In genomic region chr2:147011474-147012140, GRCm38 (mm10) we compare ENCODE assay signal across 8 mouse cellular contexts. TPM values are rescaled to one million over a fixed set of nuclear protein-coding genes. Genes with fewer than 3 reads are reported as not detected.
A peak's percentile ranks its signal among the peaks of the same experiment; 100 is the strongest.
DNase-seq lines count a peak whose midpoint lies in the region; ATAC-seq lines count a peak whose summit lies in the region.

No protein-coding gene starts in this region.

- H3K36me3 ChIP-seq in neural tube, embryonic 11.5 days (ENCODE audit: control insufficient read depth, insufficient read depth, low read length), result no peaks in the 10 kb centered on the region; the same call in 1 of the 2 replicates
- H3K36me3 ChIP-seq in hindbrain, embryonic 15.5 days, result no peaks in the 10 kb centered on the region

- no peak for DNase-seq in neural tube, embryonic 11.5 days (ENCODE audit: low spot score)
- no peak for DNase-seq in neural tube, embryonic 10.5 days (ENCODE audit: extremely low spot score, low spot score)
- DNase-seq in thymus, postnatal 4 days, result peak; percentile 18
- DNase-seq in ovary, postnatal 14 days (ENCODE audit: low spot score), result no peak
- no peak for DNase-seq in cerebellum, postnatal 4 days (ENCODE audit: low spot score in 2 of 2)

- no peak for ATAC-seq in neural tube, embryonic 11.5 days (ENCODE audit: insufficient read depth, low FRiP score, low TSS enrichment)
- ATAC-seq in hindbrain, embryonic 15.5 days (ENCODE audit: low FRiP score, low read depth), result no peak
- peak; percentile 9; the same call in 1 of the 2 replicates for ATAC-seq in megakaryocyte, adult 5-6 weeks (ENCODE audit: poor library complexity, severe bottlenecking)

- no peaks in the 10 kb centered on the region for H3K27me3 ChIP-seq in neural tube, embryonic 11.5 days (ENCODE audit: control insufficient read depth, insufficient read depth, low read length)
- H3K27me3 ChIP-seq in hindbrain, embryonic 15.5 days, result no peaks in the 10 kb centered on the region

- H3K9ac ChIP-seq in neural tube, embryonic 11.5 days (ENCODE audit: low read length), result peak overlapping the region; percentile 88
- H3K9ac ChIP-seq in hindbrain, embryonic 15.5 days, result peak overlapping the region; percentile 91

- H3K4me3 ChIP-seq in neural tube, embryonic 11.5 days (ENCODE audit: low read depth, low read length), result peak overlapping the region; percentile 59
- 0 out of 2 replicates have a peak overlapping the region, but pooled peaks have one; percentile 72 for H3K4me3 ChIP-seq in brown adipose tissue, adult 24 weeks (ENCODE audit: insufficient read depth, low read depth, low read length)
- peak overlapping the region; percentile 93; the same call in 1 of the 2 replicates for H3K4me3 ChIP-seq in hindbrain, embryonic 15.5 days

- H3K9me3 ChIP-seq in neural tube, embryonic 11.5 days (ENCODE audit: control insufficient read depth, low read length), result no peaks in the 10 kb centered on the region
- no peaks in the 10 kb centered on the region for H3K9me3 ChIP-seq in hindbrain, embryonic 15.5 days

- H3K4me1 ChIP-seq in neural tube, embryonic 11.5 days (ENCODE audit: control insufficient read depth, insufficient read depth, low read length), result 0 out of 2 replicates have a peak, but pooled peaks cover 4% of the 10 kb centered on the region
- peaks cover 7% of the 10 kb centered on the region for H3K4me1 ChIP-seq in brown adipose tissue, adult 24 weeks (ENCODE audit: control insufficient read depth, insufficient read depth, insufficient read length, low read length)
- H3K4me1 ChIP-seq in hindbrain, embryonic 15.5 days (replicated peaks), result peaks cover 30% of the 10 kb centered on the region

- H3K4me2 ChIP-seq in neural tube, embryonic 11.5 days (ENCODE audit: low read depth), result peak overlapping the region; percentile 69
- peak overlapping the region; percentile 69 for H3K4me2 ChIP-seq in hindbrain, embryonic 15.5 days

- H3K27ac ChIP-seq in neural tube, embryonic 11.5 days (ENCODE audit: low read depth, low read length), result no peak overlapping the region
- peak overlapping the region; percentile 79; the same call in 1 of the 2 replicates for H3K27ac ChIP-seq in brown adipose tissue, adult 24 weeks (replicated peaks; ENCODE audit: low read depth, low read length)
- H3K27ac ChIP-seq in hindbrain, embryonic 15.5 days (replicated peaks), result peak overlapping the region; percentile 99; the same call in 1 of the 2 replicates

- 68% methylated on average over 3 of the region's 3 CpGs for WGBS in neural tube, embryonic 11.5 days
- WGBS in hindbrain, embryonic 15.5 days, result 77% methylated on average over 3 of the region's 3 CpGs

RNA-seq across cellular contexts. Expression of gene Xrn2, which starts 1.2 kb away (rescaled TPM):
- polyA plus RNA-seq in neural tube, embryonic 11.5 days (2014; fragmentation: Nextera tagmentation; extraction: Ambion mirVana), result 108 and 110 TPM in 2 replicates
- polyA plus RNA-seq in brown adipose tissue, adult 24 weeks (2012; ENCODE audit: insufficient read depth, insufficient read length, missing spikeins), result 18.3 and 41.8 TPM in 2 replicates
- polyA plus RNA-seq in hindbrain, embryonic 15.5 days (2015; fragmentation: Nextera tagmentation; extraction: Ambion mirVana), result 62.4 and 65.1 TPM in 2 replicates
- 92.3 and 94.3 TPM in 2 replicates for total RNA-seq in megakaryocyte, adult 5-6 weeks (2015)
- 156 and 158 TPM in 2 replicates for total RNA-seq in megakaryocyte, adult 5-6 weeks (2017)
